Mouse (Mus musculus): ENCODE measurements around the gene Ms4a3. TPM values are rescaled to one million over a fixed set of nuclear protein-coding genes. Genes with fewer than 3 reads are reported as not detected.

The Ms4a3 gene
- 0.25 TPM in 1 of 2 replicates, not detected in the other for polyA plus RNA-seq (2016; fragmentation: Nextera tagmentation; extraction: Ambion mirVana)

- H3K4me2 ChIP-seq (replicated peaks), result no peak within 1 kb of the TSS
- WGBS, result 88% methylated on average over 1 of the region's 1 CpGs
- no peak for ATAC-seq (ENCODE audit: low FRiP score)
These were observed at the start of gene Ms4a3 for GRCm38 (mm10) chr19:11640732-11641131. Ms4a3 (minus strand) TSS chr19:11640851.

GRCm38 (mm10) chr19:11661562-11661961, 20.9 kb upstream of the Ms4a3 start:
- no peak for ATAC-seq (ENCODE audit: low FRiP score)
- Histone ChIP-seq H3K9me3 (replicated peaks) (no peaks in the 10 kb centered on the region), H3K4me3 (no peak overlapping the region), H3K4me2 (replicated peaks) (no peak overlapping the region), H3K9ac (no peak overlapping the region), H3K27me3 (no peaks in the 10 kb centered on the region), H3K4me1 (no peaks in the 10 kb centered on the region), H3K27ac (no peak overlapping the region), H3K36me3 (no peaks in the 10 kb centered on the region)

More at GRCm38 (mm10) chr19:11640732-11641131, at the start of gene Ms4a3:
- Histone ChIP-seq H3K36me3 (no peaks in the 10 kb centered on the region), H3K27ac (no peak within 1 kb of the TSS), H3K4me1 (no peaks in the 10 kb centered on the region), H3K9ac (no peak within 1 kb of the TSS), H3K4me3 (no peak within 1 kb of the TSS), H3K27me3 (no peaks in the 10 kb centered on the region), H3K9me3 (replicated peaks) (no peaks in the 10 kb centered on the region)

GRCm38 (mm10) chr19:11660459-11660858, 19.8 kb upstream of the Ms4a3 start, which contains the start of gene Oosp2:
Oosp2 (minus strand) TSS chr19:11660559.
- WGBS, result 92% methylated on average over 5 of the region's 5 CpGs

DNA sequence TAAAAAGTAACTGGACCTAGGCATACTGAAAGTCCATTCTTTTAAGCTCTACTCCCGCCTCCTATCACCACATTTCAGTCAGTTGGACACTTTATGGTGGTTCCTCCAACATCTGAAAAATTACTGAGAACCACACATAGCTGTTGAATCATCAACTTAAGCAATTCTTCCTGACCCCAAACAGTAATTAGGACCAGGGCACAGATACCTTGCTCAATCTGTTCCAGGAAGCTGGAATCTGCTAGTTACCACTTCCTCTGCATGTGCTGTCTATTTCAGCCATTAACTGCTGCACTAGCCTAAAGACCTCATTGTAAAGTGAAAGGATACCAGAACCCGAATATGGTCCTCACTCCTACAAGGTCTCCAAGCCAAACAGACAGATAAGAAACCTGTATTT, 18.5 kb upstream of the Ms4a3 start:
- no peaks in the 10 kb centered on the region for H3K4me1 ChIP-seq
- no peak overlapping the region for H3K4me2 ChIP-seq (replicated peaks)
- H3K36me3 ChIP-seq, result no peaks in the 10 kb centered on the region
- H3K9me3 ChIP-seq (replicated peaks), result no peaks in the 10 kb centered on the region
- no peak overlapping the region for H3K9ac ChIP-seq
- 63% methylated on average over 2 of the region's 2 CpGs for WGBS
- no peaks in the 10 kb centered on the region for H3K27me3 ChIP-seq
- H3K27ac ChIP-seq, result no peak overlapping the region
- ATAC-seq (ENCODE audit: low FRiP score), result no peak
- no peak overlapping the region for H3K4me3 ChIP-seq

More at GRCm38 (mm10) chr19:11660459-11660858, 19.8 kb upstream of the Ms4a3 start, which contains the start of gene Oosp2:
- H3K9me3 ChIP-seq (replicated peaks), result no peaks in the 10 kb centered on the region
- no peaks in the 10 kb centered on the region for H3K36me3 ChIP-seq
- no peak within 1 kb of the TSS for H3K4me3 ChIP-seq
- H3K4me1 ChIP-seq, result no peaks in the 10 kb centered on the region
- H3K4me2 ChIP-seq (replicated peaks), result no peak within 1 kb of the TSS
- no peak within 1 kb of the TSS for H3K27ac ChIP-seq
- ATAC-seq (ENCODE audit: low FRiP score), result no peak
- no peak within 1 kb of the TSS for H3K9ac ChIP-seq
- H3K27me3 ChIP-seq, result no peaks in the 10 kb centered on the region

DNA sequence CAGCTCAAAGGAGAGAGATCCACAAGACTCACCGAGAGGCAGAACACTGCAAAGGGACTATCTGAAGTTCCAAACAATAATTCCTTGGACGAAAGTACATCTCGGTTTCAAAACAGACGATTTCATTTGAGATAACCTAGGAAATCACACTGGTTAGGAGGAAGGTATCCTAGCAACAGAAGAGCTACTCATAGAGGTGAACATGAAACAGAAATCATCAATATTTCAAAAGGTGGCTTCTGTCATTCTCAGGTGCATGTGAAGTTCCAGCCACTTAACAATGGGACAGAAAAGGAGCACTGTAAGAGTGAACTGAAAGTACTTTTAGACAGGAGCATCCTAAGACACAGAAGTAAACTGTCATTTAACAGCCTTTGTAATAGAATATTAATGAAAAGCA, 8.9 kb upstream of the Ms4a3 start:
- Histone ChIP-seq H3K27me3 (no peaks in the 10 kb centered on the region), H3K9me3 (replicated peaks) (no peaks in the 10 kb centered on the region), H3K9ac (no peak overlapping the region), H3K36me3 (no peaks in the 10 kb centered on the region), H3K4me3 (no peak overlapping the region), H3K4me2 (replicated peaks) (no peak overlapping the region), H3K4me1 (no peaks in the 10 kb centered on the region), H3K27ac (no peak overlapping the region)
- WGBS, result 81% methylated on average over 4 of the region's 4 CpGs
- no peak for ATAC-seq (ENCODE audit: low FRiP score)

DNA sequence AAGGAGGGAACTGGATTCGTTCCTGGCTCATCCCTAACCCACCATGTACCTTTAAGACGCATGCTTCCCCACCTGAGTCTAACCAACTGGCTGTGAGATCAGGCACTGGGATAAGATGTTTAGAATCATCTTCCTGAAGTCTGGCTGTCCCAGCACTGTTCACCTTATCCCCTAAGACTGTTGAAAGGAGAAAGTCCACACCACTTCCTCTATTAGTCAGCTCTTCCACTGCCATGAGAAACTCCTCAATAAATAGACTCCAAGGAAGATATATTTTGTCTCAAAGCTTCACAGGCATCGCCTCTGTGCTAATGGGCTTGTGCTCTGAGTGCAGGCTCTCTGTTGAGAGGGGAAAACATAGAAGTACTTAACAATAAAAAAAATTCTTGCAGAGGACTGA, 5.5 kb upstream of the Ms4a3 start:
- WGBS, result 85% methylated on average over 3 of the region's 3 CpGs

DNA sequence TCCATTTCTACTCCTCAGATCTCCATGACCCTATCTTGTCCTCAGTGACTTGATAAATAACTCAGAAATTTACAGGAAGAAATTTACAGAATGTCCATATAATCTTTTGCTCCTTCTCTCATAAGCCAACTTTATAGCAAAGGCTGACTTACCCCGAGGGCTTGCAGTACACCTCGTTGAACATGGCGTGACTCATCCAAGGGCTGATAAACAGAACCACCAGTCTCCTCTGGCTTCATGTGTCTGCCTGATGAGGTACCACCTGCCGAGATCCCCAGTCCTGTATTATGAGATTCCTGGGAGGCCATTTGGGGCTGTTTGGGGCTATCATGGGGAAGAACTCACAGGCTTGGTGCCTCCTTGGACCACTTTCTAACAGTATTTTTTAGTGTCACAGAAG, 1.6 kb downstream of the Ms4a3 start:
- H3K27ac ChIP-seq, result no peak overlapping the region
- H3K4me2 ChIP-seq (replicated peaks), result no peak overlapping the region
- 82% methylated on average over 4 of the region's 4 CpGs for WGBS
- no peak overlapping the region for H3K4me3 ChIP-seq
- H3K27me3 ChIP-seq, result no peaks in the 10 kb centered on the region
- H3K4me1 ChIP-seq, result no peaks in the 10 kb centered on the region
- H3K9me3 ChIP-seq (replicated peaks), result no peaks in the 10 kb centered on the region
- H3K9ac ChIP-seq, result no peak overlapping the region
- H3K36me3 ChIP-seq, result no peaks in the 10 kb centered on the region
- no peak for ATAC-seq (ENCODE audit: low FRiP score)

More for the DNA sequence above, 5.5 kb upstream of the Ms4a3 start:
- no peak overlapping the region for H3K27ac ChIP-seq
- no peaks in the 10 kb centered on the region for H3K9me3 ChIP-seq (replicated peaks)
- H3K36me3 ChIP-seq, result no peaks in the 10 kb centered on the region
- ATAC-seq (ENCODE audit: low FRiP score), result no peak
- H3K4me3 ChIP-seq, result no peak overlapping the region
- no peaks in the 10 kb centered on the region for H3K27me3 ChIP-seq
- H3K4me2 ChIP-seq (replicated peaks), result no peak overlapping the region
- H3K9ac ChIP-seq, result no peak overlapping the region
- H3K4me1 ChIP-seq, result no peaks in the 10 kb centered on the region

DNA sequence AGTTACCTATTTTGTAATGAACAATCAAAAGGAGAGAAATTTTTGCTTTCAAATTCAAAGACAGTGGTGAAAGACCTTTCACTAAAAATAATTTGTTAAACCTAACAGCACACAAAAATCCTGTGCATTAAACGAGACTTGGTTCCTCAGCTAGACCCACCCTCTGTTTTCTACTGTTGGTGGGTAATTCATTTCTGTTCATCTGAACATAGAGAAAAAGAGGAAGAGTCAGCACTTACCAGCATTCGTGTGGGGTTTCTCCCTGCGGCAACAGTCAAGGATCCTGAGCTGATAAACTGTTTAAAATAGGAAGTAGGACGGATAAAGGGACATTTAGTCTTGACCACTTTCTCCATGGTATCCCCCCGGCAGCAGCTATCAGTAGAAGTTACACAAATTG, 5.1 kb downstream of the Ms4a3 start:
- H3K36me3 ChIP-seq, result no peaks in the 10 kb centered on the region
- no peaks in the 10 kb centered on the region for H3K27me3 ChIP-seq
- no peak overlapping the region for H3K4me3 ChIP-seq
- no peak overlapping the region for H3K4me2 ChIP-seq (replicated peaks)
- WGBS, result 82% methylated on average over 5 of the region's 5 CpGs
- no peak for ATAC-seq (ENCODE audit: low FRiP score)
- no peaks in the 10 kb centered on the region for H3K9me3 ChIP-seq (replicated peaks)
- no peak overlapping the region for H3K9ac ChIP-seq
- no peaks in the 10 kb centered on the region for H3K4me1 ChIP-seq
- H3K27ac ChIP-seq, result no peak overlapping the region

DNA sequence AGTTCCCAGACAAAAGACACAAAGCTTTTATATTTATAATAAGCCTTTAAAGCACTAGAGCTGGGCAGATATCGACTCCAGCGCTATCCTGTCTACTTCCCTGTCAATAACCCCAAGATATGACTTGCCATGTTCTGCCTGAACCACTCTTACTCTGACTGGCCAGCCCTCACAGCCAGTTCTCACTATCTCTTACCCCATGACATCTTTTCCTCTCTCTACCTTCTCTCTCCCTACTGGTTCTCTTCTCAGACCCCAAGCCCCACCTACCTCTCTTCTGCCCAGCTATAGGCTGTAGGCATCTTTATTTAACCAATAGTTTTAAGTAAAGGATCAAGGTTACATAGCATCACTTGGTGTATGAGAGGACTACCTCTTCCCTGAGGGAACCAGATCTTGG, 6.3 kb downstream of the Ms4a3 start:
- no peak for ATAC-seq (ENCODE audit: low FRiP score)
- no peak overlapping the region for H3K9ac ChIP-seq
- no peaks in the 10 kb centered on the region for H3K36me3 ChIP-seq
- H3K27me3 ChIP-seq, result no peaks in the 10 kb centered on the region
- H3K4me2 ChIP-seq (replicated peaks), result no peak overlapping the region
- no peaks in the 10 kb centered on the region for H3K4me1 ChIP-seq
- 88% methylated on average over 2 of the region's 2 CpGs for WGBS
- H3K4me3 ChIP-seq, result no peak overlapping the region
- no peak overlapping the region for H3K27ac ChIP-seq
- no peaks in the 10 kb centered on the region for H3K9me3 ChIP-seq (replicated peaks)

DNA sequence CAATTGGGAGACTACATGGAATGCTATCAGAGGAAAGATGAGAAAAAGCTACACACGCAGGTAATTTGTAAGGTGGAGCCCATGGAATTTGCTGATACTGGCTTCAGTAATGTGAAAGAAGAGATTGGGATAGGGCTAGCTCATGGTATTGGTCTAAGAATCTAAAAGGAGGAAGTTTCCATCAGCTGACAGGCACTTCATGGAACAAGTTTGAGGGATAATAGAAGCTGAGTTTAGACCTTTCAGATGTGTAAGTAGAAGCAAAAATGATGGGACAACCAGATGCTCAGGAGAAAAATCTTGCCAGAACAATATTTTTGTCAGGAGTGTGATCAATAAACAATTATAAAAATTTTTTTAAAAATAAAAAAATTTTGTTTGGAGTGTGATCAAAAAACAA, 6.9 kb downstream of the Ms4a3 start:
- H3K9ac ChIP-seq, result no peak overlapping the region
- no peak overlapping the region for H3K27ac ChIP-seq
- H3K36me3 ChIP-seq, result no peaks in the 10 kb centered on the region
- H3K4me3 ChIP-seq, result no peak overlapping the region
- H3K4me1 ChIP-seq, result no peaks in the 10 kb centered on the region
- no peaks in the 10 kb centered on the region for H3K27me3 ChIP-seq
- H3K4me2 ChIP-seq (replicated peaks), result no peak overlapping the region
- no peak for ATAC-seq (ENCODE audit: low FRiP score)
- H3K9me3 ChIP-seq (replicated peaks), result no peaks in the 10 kb centered on the region
- 88% methylated on average over 1 of the region's 1 CpGs for WGBS

GRCm38 (mm10) chr19:11625231-11625630, 15.4 kb downstream of the Ms4a3 start:
- Histone ChIP-seq H3K9ac (no peak overlapping the region), H3K9me3 (replicated peaks) (no peaks in the 10 kb centered on the region), H3K4me3 (no peak overlapping the region), H3K4me1 (no peaks in the 10 kb centered on the region), H3K36me3 (no peaks in the 10 kb centered on the region), H3K4me2 (replicated peaks) (no peak overlapping the region), H3K27ac (no peak overlapping the region), H3K27me3 (no peaks in the 10 kb centered on the region)
- ATAC-seq (ENCODE audit: low FRiP score), result no peak
- 78% methylated on average over 5 of the region's 5 CpGs for WGBS

- no peak overlapping the region for H3K9ac ChIP-seq
- no peaks in the 10 kb centered on the region for H3K9me3 ChIP-seq (replicated peaks)
- no peaks in the 10 kb centered on the region for H3K27me3 ChIP-seq
- ATAC-seq (ENCODE audit: low FRiP score), result no peak
- no peaks in the 10 kb centered on the region for H3K36me3 ChIP-seq
- no peak overlapping the region for H3K27ac ChIP-seq
- no peak overlapping the region for H3K4me3 ChIP-seq
- H3K4me2 ChIP-seq (replicated peaks), result no peak overlapping the region
- H3K4me1 ChIP-seq, result no peaks in the 10 kb centered on the region
These were observed 15.9 kb downstream of the Ms4a3 start for GRCm38 (mm10) chr19:11624800-11625199.

GRCm38 (mm10) chr19:11623551-11623950, 17.1 kb downstream of the Ms4a3 start, which contains the start of gene Ms4a2:
Ms4a2 (minus strand) TSS chr19:11623719.
- Histone ChIP-seq H3K4me2 (replicated peaks) (no peak within 1 kb of the TSS), H3K4me3 (no peak within 1 kb of the TSS)

More at GRCm38 (mm10) chr19:11623551-11623950, 17.1 kb downstream of the Ms4a3 start, which contains the start of gene Ms4a2:
- Histone ChIP-seq H3K27ac (no peak within 1 kb of the TSS), H3K4me1 (no peaks in the 10 kb centered on the region), H3K27me3 (no peaks in the 10 kb centered on the region), H3K9ac (no peak within 1 kb of the TSS), H3K9me3 (replicated peaks) (no peaks in the 10 kb centered on the region), H3K36me3 (no peaks in the 10 kb centered on the region)
- ATAC-seq (ENCODE audit: low FRiP score), result no peak
- 88% methylated on average over 2 of the region's 2 CpGs for WGBS

All from hindbrain, embryonic 12.5 days (tissue).